Mouse (Mus musculus) lung, postnatal 0 days (tissue): ENCODE measurements around the gene Lacc1. TPM values are rescaled to one million over a fixed set of nuclear protein-coding genes. Genes with fewer than 3 reads are reported as not detected.

ENCODE experiments used
- ATAC-seq: fragments of 200-750 bp; cut with Nextera tagmentation; 2 replicates; pipeline ENCODE4 v1.8.0; 2017; ENCODE audit warnings: moderate library complexity
- DNase-seq: peaks from one replicate; pipeline ENCODE4 v3.0.0-alpha.2; 2016; ENCODE audit warnings: low spot score
- H3K27ac ChIP-seq: fragments of 300-500 bp; sonication (generic); 2 replicates; pipeline ENCODE4 v1.5.1; 2014; ENCODE audit warnings: antibody characterized with exemption, mild to moderate bottlenecking, low read length, mixed read lengths
- H3K27me3 ChIP-seq: fragments of 300-500 bp; sonication (generic); replicated peaks from 2 replicates; pipeline ENCODE4 v1.6.1; 2014; ENCODE audit warnings: low read length, mixed read lengths; ENCODE audit not compliant: insufficient read depth
- H3K36me3 ChIP-seq: fragments of 300-500 bp; sonication (generic); 2 replicates; pipeline ENCODE4 v1.6.1; 2014; ENCODE audit warnings: low read length, mixed read lengths; ENCODE audit not compliant: insufficient read depth
- H3K4me1 ChIP-seq: fragments of 300-500 bp; sonication (generic); 2 replicates; pipeline ENCODE4 v1.6.1; 2014; ENCODE audit warnings: antibody characterized with exemption, low read depth, low read length, mixed read lengths; ENCODE audit not compliant: insufficient read depth
- H3K4me2 ChIP-seq: fragments of 300-500 bp; sonication (generic); replicated peaks from 2 replicates; pipeline ENCODE4 v1.6.1; 2014; ENCODE audit warnings: low read depth, mild to moderate bottlenecking, low read length, moderate library complexity, mixed read lengths
- H3K4me3 ChIP-seq: fragments of 300-500 bp; sonication (generic); 2 replicates; pipeline ENCODE4 v1.5.1; 2014; ENCODE audit warnings: low read depth, low read length
- H3K9ac ChIP-seq: fragments of 300-500 bp; sonication (generic); replicated peaks from 2 replicates; pipeline ENCODE4 v1.6.1; 2014; ENCODE audit warnings: low read depth, mild to moderate bottlenecking
- H3K9me3 ChIP-seq: fragments of 300-500 bp; sonication (generic); 2 replicates; pipeline ENCODE4 v1.6.1; 2016; ENCODE audit warnings: low read length, mixed read lengths
- CTCF ChIP-seq: IDR thresholded peaks from 2 replicates; pipeline ENCODE4 v1.5.1; 2016; ENCODE audit warnings: antibody characterized with exemption, mild to moderate bottlenecking
- EP300 ChIP-seq: IDR thresholded peaks from 2 replicates; pipeline ENCODE4 v1.6.1; 2016; ENCODE audit warnings: antibody characterized with exemption, mild to moderate bottlenecking, control low read depth
- WGBS: fragments of 180-500 bp; shearing (Covaris S2); extraction: QIAGEN DNeasy Blood & Tissue Kit; methylation state at CpG from one replicate; pipeline ENCODE4 v1.1.7; 2014; 5-methylcytosine and 5-hydroxymethylcytosine counted together
- polyA plus RNA-seq: library from polyadenylated mRNA; unstranded; fragments of >200 nt; fragmentation: Nextera tagmentation; extraction: Ambion mirVana; gene quantifications from 2 replicates; pipeline ENCODE4 v1.2.1, GENCODE M21; 2015

The Lacc1 gene
- polyA plus RNA-seq, 1 experiment from 2014 or later: 5.0 TPM

- Histone ChIP-seq H3K9ac (no peak overlapping the region), H3K27ac (no peak overlapping the region), H3K4me2 (no peak overlapping the region), H3K27me3 (no peaks in the 10 kb centered on the region), H3K4me1 (no peaks in the 10 kb centered on the region), H3K4me3 (no peak overlapping the region), H3K9me3 (no peaks in the 10 kb centered on the region), H3K36me3 (no peaks in the 10 kb centered on the region)
- ATAC-seq (no peak), DNase-seq (no peak)
- WGBS: 60% methylated on average over 1 of the region's 1 CpGs
- TF ChIP-seq CTCF (no peak), EP300 (no peak)
Observed at GRCm38 (mm10) chr14:76981781-76982180, 54.9 kb downstream of the Lacc1 start.

DNA sequence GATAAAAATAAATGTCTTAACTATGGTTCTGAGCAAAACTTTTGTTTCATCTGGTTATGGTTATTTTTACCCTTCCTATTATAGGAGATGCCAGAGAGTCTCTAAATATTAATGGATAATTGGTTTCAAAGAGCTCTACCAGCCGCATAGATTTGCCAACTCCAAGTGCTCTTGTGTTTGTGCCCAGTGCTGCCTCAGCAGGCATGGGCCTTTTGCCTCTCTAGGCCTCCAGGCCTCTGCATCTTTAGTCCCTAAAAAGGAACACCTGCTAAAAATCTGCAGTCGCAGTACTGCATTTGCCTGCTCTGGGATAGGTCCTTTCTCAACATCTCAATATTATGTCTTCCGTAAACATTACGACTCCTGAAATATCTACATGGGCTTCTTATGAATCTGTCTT lies 55.5 kb downstream of the Lacc1 start:
- TF ChIP-seq CTCF: no peak
- no peak for TF ChIP-seq EP300
- no peaks in the 10 kb centered on the region for H3K9me3 ChIP-seq
- H3K4me3 ChIP-seq: no peak overlapping the region
- H3K27ac ChIP-seq: no peak overlapping the region
- H3K9ac ChIP-seq: no peak overlapping the region
- 88% methylated on average over 4 of the region's 4 CpGs for WGBS
- no peaks in the 10 kb centered on the region for H3K27me3 ChIP-seq
- ATAC-seq: no peak
- no peaks in the 10 kb centered on the region for H3K4me1 ChIP-seq
- DNase-seq: no peak
- H3K4me2 ChIP-seq: no peak overlapping the region
- no peaks in the 10 kb centered on the region for H3K36me3 ChIP-seq

DNA sequence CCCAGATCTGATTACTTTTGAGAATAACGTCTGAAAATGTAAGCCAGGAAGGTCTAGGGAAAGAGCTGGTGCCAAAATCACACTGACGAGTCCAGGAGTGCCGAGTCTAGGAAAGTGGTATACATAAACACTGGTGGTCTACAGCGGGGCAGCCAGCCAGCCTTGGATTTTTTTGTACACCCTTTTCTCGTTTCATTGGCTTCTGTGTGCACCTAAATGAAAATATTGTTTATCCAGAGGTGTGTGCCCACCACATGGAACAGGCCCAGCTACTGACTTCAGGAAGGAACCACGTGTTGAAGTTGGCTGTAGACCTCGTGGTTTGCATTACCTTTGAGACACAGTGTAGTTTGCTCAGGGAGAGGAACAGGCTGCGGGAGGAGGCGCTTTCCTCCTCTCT lies 57.1 kb downstream of the Lacc1 start:
- no peak for DNase-seq
- 48% methylated on average over 9 of the region's 9 CpGs for WGBS
- Histone ChIP-seq H3K36me3 (no peaks in the 10 kb centered on the region), H3K4me2 (no peak overlapping the region), H3K9me3 (no peaks in the 10 kb centered on the region), H3K9ac (no peak overlapping the region), H3K27me3 (no peaks in the 10 kb centered on the region), H3K27ac (no peak overlapping the region), H3K4me3 (no peak overlapping the region), H3K4me1 (no peaks in the 10 kb centered on the region)
- no peak for ATAC-seq
- TF ChIP-seq CTCF (no peak), EP300 (no peak)

Other genes with a start within 250 kb of the Lacc1 start
- gene Ccdc122, start 132 bp downstream of the Lacc1 start, polyA plus RNA-seq: 6.2 and 8.2 TPM in 2 replicates
- 1.5 and 2.0 TPM in 2 replicates for gene Enox1, start 119.9 kb upstream of the Lacc1 start, polyA plus RNA-seq